Mouse (Mus musculus): ENCODE measurements at regions not wholly inside any gene's neighbourhood (a gene's known extent, or its start where the extent isn't known, plus 50 kb on each side); places are given as distances from the start of the nearest gene placed in this dataset.
A peak's percentile ranks its signal among the peaks of the same experiment; 100 is the strongest.

- DNase-seq (ENCODE audit: low spot score in 2 of 2) = peak in 1 of 2 experiments; percentile 22
These were observed 1413.2 kb downstream of the D3Ertd751e start for GRCm38 (mm10) chr3:43155643-43156042.

GRCm38 (mm10) chr3:43160530-43160929 is 1418.1 kb downstream of the D3Ertd751e start:
- DNase-seq (ENCODE audit: low spot score in 2 of 2) = no peak

GRCm38 (mm10) chr3:43182785-43183184 is 1440.4 kb downstream of the D3Ertd751e start:
- no peak for DNase-seq (ENCODE audit: low spot score in 2 of 2)

DNA sequence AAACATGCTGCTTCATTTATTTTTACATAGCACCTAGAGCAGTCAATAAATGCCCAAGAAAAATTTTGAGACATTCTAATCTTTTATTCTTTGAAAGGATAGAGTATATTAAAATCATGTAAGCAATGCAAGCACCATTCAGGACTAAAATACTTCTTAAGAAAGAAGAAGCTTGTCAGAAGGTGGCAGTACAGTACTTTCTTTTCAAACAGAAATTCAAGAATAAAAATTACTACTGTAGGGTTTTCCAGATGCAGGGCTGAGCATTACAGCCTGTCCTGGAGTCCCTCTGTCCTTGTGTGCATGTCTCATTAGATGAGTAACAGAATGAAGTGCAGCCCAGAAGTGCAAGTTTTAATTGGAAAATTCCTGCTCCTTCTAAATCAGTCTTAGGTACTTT is 1457.5 kb downstream of the D3Ertd751e start:
- DNase-seq (ENCODE audit: low spot score in 2 of 2) = no peak

GRCm38 (mm10) chr3:43209646-43210045 is 1467.2 kb downstream of the D3Ertd751e start:
- no peak for DNase-seq (ENCODE audit: low spot score in 2 of 2)

GRCm38 (mm10) chr3:43218726-43219125 is 1476.3 kb downstream of the D3Ertd751e start:
- no peak for DNase-seq (ENCODE audit: low spot score in 2 of 2)

- DNase-seq (ENCODE audit: low spot score in 2 of 2) = no peak
These were observed 1504.2 kb downstream of the D3Ertd751e start for GRCm38 (mm10) chr3:43246639-43247038.
